Mouse (Mus musculus): ENCODE measurements around the gene Anapc2. TPM values are rescaled to one million over a fixed set of nuclear protein-coding genes. Genes with fewer than 3 reads are reported as not detected.

Gene Anapc2
- total RNA-seq, 2 experiments from 2014 or later: 78.9 to 82.8 TPM

- DNase-seq (ENCODE audit: low spot score in 2 of 2): no peak
- intact Hi-C loops (cut with DNase I): no loop called here
Observed at GRCm38 (mm10) chr2:25291184-25292053, 19.1 kb downstream of the Anapc2 start.

- peak; percentile 59 to 60 for DNase-seq (ENCODE audit: low spot score in 2 of 2)
- intact Hi-C loops (cut with DNase I): no loop called here
Observed at GRCm38 (mm10) chr2:25292054-25292544, 19.8 kb downstream of the Anapc2 start.

- DNase-seq (ENCODE audit: low spot score in 2 of 2): peak; percentile 67
- intact Hi-C loops (cut with DNase I): loop anchor here (1.0 kb wide), 1 partner anchor 20 kb away; no protein-coding TSS in a partner anchor
Observed at GRCm38 (mm10) chr2:25292856-25293255, 20.6 kb downstream of the Anapc2 start.

GRCm38 (mm10) chr2:25293706-25294105 lies 21.4 kb downstream of the Anapc2 start:
- no peak for DNase-seq (ENCODE audit: low spot score in 2 of 2)
- intact Hi-C loops (cut with DNase I): loop anchor here (1.0 kb wide), 1 partner anchor 20 kb away; no protein-coding TSS in a partner anchor

- no peak for DNase-seq (ENCODE audit: low spot score in 2 of 2)
Observed at GRCm38 (mm10) chr2:25297093-25297492, 24.8 kb downstream of the Anapc2 start.

GRCm38 (mm10) chr2:25298046-25298445 lies 25.8 kb downstream of the Anapc2 start:
- intact Hi-C loops (cut with DNase I): no loop called here
- no peak for DNase-seq (ENCODE audit: low spot score in 2 of 2)

More at GRCm38 (mm10) chr2:25297093-25297492, 24.8 kb downstream of the Anapc2 start:
- intact Hi-C loops (cut with DNase I): no loop called here

- intact Hi-C loops (cut with DNase I): no loop called here
- no peak for DNase-seq (ENCODE audit: low spot score in 2 of 2)
Observed at GRCm38 (mm10) chr2:25303452-25303851, 31.2 kb downstream of the Anapc2 start.

- no peak for DNase-seq (ENCODE audit: low spot score in 2 of 2)
- intact Hi-C loops (cut with DNase I): no loop called here
Observed at GRCm38 (mm10) chr2:25303931-25304656, 31.8 kb downstream of the Anapc2 start.

GRCm38 (mm10) chr2:25304657-25305541 lies 32.6 kb downstream of the Anapc2 start:
- DNase-seq (ENCODE audit: low spot score in 2 of 2): no peak
- intact Hi-C loops (cut with DNase I): no loop called here

- DNase-seq (ENCODE audit: low spot score in 2 of 2): no peak
- intact Hi-C loops (cut with DNase I): no loop called here
Observed at GRCm38 (mm10) chr2:25305587-25306359, 33.5 kb downstream of the Anapc2 start.

- intact Hi-C loops (cut with DNase I): no loop called here
- DNase-seq (ENCODE audit: low spot score in 2 of 2): no peak
Observed at GRCm38 (mm10) chr2:25310180-25310579, 37.9 kb downstream of the Anapc2 start.

GRCm38 (mm10) chr2:25310969-25311368 lies 38.7 kb downstream of the Anapc2 start:
- intact Hi-C loops (cut with DNase I): no loop called here
- no peak for DNase-seq (ENCODE audit: low spot score in 2 of 2)

GRCm38 (mm10) chr2:25311491-25311891 lies 39.2 kb downstream of the Anapc2 start:
- DNase-seq (ENCODE audit: low spot score in 2 of 2): no peak
- intact Hi-C loops (cut with DNase I): no loop called here

GRCm38 (mm10) chr2:25318119-25318966 lies 46.1 kb downstream of the Anapc2 start:
- intact Hi-C loops (cut with DNase I): no loop called here
- peak; percentile 66 to 73 for DNase-seq (ENCODE audit: low spot score in 2 of 2)

- DNase-seq (ENCODE audit: low spot score in 2 of 2): peak; percentile 87 to 91
- intact Hi-C loops (cut with DNase I): loop anchor here (1.0 kb wide), 1 partner anchor 84 kb away; no protein-coding TSS in a partner anchor
Observed at GRCm38 (mm10) chr2:25318971-25319773, 46.9 kb downstream of the Anapc2 start, which contains the start of gene Grin1. Gene Grin1, minus strand, starts transcription at chr2:25319187.

- no peak for DNase-seq (ENCODE audit: low spot score in 2 of 2)
- intact Hi-C loops (cut with DNase I): no loop called here
Observed at GRCm38 (mm10) chr2:25320084-25320483, 47.8 kb downstream of the Anapc2 start.

- intact Hi-C loops (cut with DNase I): no loop called here
- no peak for DNase-seq (ENCODE audit: low spot score in 2 of 2)
Observed at GRCm38 (mm10) chr2:25326036-25326435, 53.8 kb downstream of the Anapc2 start.

Data from left cerebral cortex, postnatal 36 days (tissue).